Mouse (Mus musculus): ENCODE results near the gene Arl15. TPM values are rescaled to one million over a fixed set of nuclear protein-coding genes. Genes with fewer than 3 reads are reported as not detected.
A peak's percentile ranks its signal among the peaks of the same experiment; 100 is the strongest.

Arl15 gene
- polyA plus RNA-seq, 1 experiment from 2014 or later: 10.8 TPM

DNA sequence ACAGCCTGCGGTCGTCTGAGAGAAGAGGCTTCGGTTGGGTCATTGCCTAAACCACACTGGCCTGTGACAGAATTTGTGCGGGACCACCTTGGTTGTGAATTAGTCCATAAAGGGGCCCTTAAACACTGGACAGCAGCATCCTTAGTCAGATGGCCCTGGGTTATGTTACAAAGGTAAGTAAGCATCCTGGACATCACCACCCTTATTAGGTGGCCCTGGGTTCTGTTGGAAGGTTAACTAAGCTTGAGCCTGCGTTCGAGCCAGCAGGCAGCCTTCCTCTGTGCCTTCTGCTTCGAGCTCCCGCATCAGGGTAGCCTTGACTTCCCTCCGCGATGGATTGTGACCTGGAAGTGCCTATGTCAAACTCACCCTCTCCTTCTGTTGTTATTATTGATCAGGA lies 68.6 kb downstream of the Arl15 start:
- Histone ChIP-seq H3K4me2 (ENCODE audit: low read length) (no peak overlapping the region), H3K27me3 (ENCODE audit: insufficient read depth, low read length) (no peaks in the 10 kb centered on the region), H3K9ac (ENCODE audit: low read depth, low read length) (no peak overlapping the region), H3K4me3 (replicated peaks; ENCODE audit: low read depth, low read length) (no peak overlapping the region), H3K27ac (no peak overlapping the region), H3K9me3 (replicated peaks; ENCODE audit: low read length) (no peaks in the 10 kb centered on the region), H3K36me3 (ENCODE audit: insufficient read depth, low read length) (no peaks in the 10 kb centered on the region), H3K4me1 (replicated peaks; ENCODE audit: insufficient read depth, low read length) (0 out of 2 replicates have a peak, but pooled peaks cover 3% of the 10 kb centered on the region)
- ATAC-seq (replicated peaks; ENCODE audit: low FRiP score, low read depth) (no peak), DNase-seq (ENCODE audit: low spot score) (no peak)
- 75% methylated on average over 10 of the region's 10 CpGs for WGBS
- no peak for TF ChIP-seq CTCF (IDR thresholded peaks at IDR 0.05; ENCODE audit: low read depth)

DNA sequence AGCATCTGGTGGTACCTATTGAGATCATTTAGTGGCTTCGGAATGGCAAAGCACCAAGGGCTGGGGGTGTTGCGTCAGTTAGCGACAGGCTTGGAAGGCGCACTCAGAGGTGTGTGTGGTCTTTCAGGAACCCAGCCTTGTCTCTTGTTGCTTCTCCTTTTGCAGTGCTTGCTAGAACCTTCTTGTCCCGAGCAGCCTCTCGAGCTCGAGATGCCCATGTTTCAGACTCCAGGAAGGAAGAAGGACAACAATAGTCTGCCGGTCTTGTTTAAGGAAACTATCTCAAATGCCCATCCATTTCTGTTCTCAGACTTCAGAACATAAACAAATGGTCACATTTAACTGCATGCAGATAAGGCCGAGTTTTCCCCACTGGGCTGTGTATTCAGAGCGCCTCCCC lies 69.4 kb downstream of the Arl15 start:
- ATAC-seq (replicated peaks; ENCODE audit: low FRiP score, low read depth) (no peak), DNase-seq (ENCODE audit: low spot score) (no peak)
- H3K27me3 ChIP-seq (ENCODE audit: insufficient read depth, low read length): no peaks in the 10 kb centered on the region
- no peak for TF ChIP-seq CTCF (IDR thresholded peaks at IDR 0.05; ENCODE audit: low read depth)
- H3K9ac ChIP-seq (ENCODE audit: low read depth, low read length): no peak overlapping the region
- H3K27ac ChIP-seq: no peak overlapping the region
- WGBS: 73% methylated on average over 10 of the region's 10 CpGs
- no peak overlapping the region for H3K4me3 ChIP-seq (replicated peaks; ENCODE audit: low read depth, low read length)
- no peaks in the 10 kb centered on the region for H3K9me3 ChIP-seq (replicated peaks; ENCODE audit: low read length)
- 0 out of 2 replicates have a peak, but pooled peaks cover 3% of the 10 kb centered on the region for H3K4me1 ChIP-seq (replicated peaks; ENCODE audit: insufficient read depth, low read length)
- H3K4me2 ChIP-seq (ENCODE audit: low read length): no peak overlapping the region
- H3K36me3 ChIP-seq (ENCODE audit: insufficient read depth, low read length): no peaks in the 10 kb centered on the region

DNA sequence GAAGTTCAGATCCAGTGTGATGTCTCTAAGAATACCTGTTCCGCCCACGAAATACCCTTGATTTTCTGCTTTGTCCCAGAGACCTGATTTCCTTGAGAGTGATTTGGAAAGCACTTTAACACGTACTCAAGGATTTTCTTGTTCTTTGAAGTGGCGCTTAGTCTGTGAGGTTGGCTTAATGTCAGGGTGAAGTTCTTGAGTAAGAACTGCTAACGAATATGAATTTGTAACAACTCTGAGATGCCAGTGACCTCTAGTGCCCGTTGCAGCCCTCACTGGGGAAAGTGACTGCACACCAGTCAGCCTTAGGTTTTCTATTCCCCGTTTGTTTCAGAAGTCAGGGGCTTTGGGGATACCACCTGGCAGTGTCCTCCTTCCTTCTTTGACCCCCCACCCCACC lies 70.0 kb downstream of the Arl15 start:
- peak; percentile 42; the same call in 1 of the 2 replicates for TF ChIP-seq CTCF (IDR thresholded peaks at IDR 0.05; ENCODE audit: low read depth)
- H3K36me3 ChIP-seq (ENCODE audit: insufficient read depth, low read length): no peaks in the 10 kb centered on the region
- no peak overlapping the region for H3K9ac ChIP-seq (ENCODE audit: low read depth, low read length)
- H3K9me3 ChIP-seq (replicated peaks; ENCODE audit: low read length): no peaks in the 10 kb centered on the region
- DNase-seq (ENCODE audit: low spot score): no peak
- 0 out of 2 replicates have a peak, but pooled peaks cover 3% of the 10 kb centered on the region for H3K4me1 ChIP-seq (replicated peaks; ENCODE audit: insufficient read depth, low read length)
- WGBS: 64% methylated on average over 7 of the region's 7 CpGs
- no peak overlapping the region for H3K4me2 ChIP-seq (ENCODE audit: low read length)
- no peak overlapping the region for H3K27ac ChIP-seq
- H3K27me3 ChIP-seq (ENCODE audit: insufficient read depth, low read length): no peaks in the 10 kb centered on the region
- H3K4me3 ChIP-seq (replicated peaks; ENCODE audit: low read depth, low read length): no peak overlapping the region
- ATAC-seq (replicated peaks; ENCODE audit: low FRiP score, low read depth): no peak

DNA sequence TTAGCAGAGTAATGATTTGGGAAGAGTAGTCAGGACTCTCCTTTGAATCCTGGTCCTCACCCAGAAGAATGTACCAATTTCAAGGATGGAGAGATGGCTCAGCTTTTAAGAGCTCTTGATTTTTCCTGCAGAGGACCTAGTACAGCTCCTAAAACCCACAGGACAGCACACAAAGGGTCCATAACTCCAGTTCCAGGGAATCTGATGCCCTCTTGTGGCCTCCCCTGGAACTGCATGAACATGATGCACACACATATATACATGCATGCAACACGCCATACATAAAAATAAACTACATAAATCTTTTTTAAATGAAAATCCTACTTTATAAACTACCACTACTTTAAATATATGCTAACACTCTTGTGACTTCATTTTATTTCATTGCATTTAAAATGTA lies 70.6 kb downstream of the Arl15 start:
- WGBS: 59% methylated on average over 1 of the region's 1 CpGs
- Histone ChIP-seq H3K9me3 (replicated peaks; ENCODE audit: low read length) (no peaks in the 10 kb centered on the region), H3K27ac (no peak overlapping the region), H3K4me2 (ENCODE audit: low read length) (no peak overlapping the region), H3K27me3 (ENCODE audit: insufficient read depth, low read length) (no peaks in the 10 kb centered on the region), H3K36me3 (ENCODE audit: insufficient read depth, low read length) (no peaks in the 10 kb centered on the region), H3K4me3 (replicated peaks; ENCODE audit: low read depth, low read length) (no peak overlapping the region), H3K9ac (ENCODE audit: low read depth, low read length) (no peak overlapping the region), H3K4me1 (replicated peaks; ENCODE audit: insufficient read depth, low read length) (0 out of 2 replicates have a peak, but pooled peaks cover 3% of the 10 kb centered on the region)
- peak; percentile 89 for TF ChIP-seq CTCF (IDR thresholded peaks at IDR 0.05; ENCODE audit: low read depth)
- ATAC-seq (replicated peaks; ENCODE audit: low FRiP score, low read depth): peak; percentile 63; the same call in 1 of the 2 replicates
- DNase-seq (ENCODE audit: low spot score): peak; percentile 86

DNA sequence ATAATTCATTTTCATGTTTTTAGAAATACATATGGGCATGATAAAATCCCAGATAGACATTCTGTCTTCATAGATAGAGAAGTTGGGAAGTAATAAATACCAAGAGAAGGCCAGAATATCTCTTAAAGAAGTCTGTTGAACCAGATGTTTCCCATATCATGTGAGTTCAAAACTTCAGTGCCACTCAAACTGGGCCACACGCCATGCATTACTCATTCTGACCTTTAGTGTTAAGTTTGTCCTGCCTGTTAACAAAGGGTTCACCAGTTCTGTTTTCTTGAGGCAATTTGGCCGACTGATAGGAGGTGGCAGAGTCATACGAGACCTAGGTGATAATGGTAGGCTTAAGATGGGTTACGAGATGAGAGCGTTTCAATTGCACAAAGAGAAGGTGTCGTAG lies 71.1 kb downstream of the Arl15 start:
- 51% methylated on average over 6 of the region's 6 CpGs for WGBS
- no peak for ATAC-seq (replicated peaks; ENCODE audit: low FRiP score, low read depth)
- H3K27me3 ChIP-seq (ENCODE audit: insufficient read depth, low read length): no peaks in the 10 kb centered on the region
- H3K36me3 ChIP-seq (ENCODE audit: insufficient read depth, low read length): no peaks in the 10 kb centered on the region
- no peak overlapping the region for H3K4me3 ChIP-seq (replicated peaks; ENCODE audit: low read depth, low read length)
- H3K9ac ChIP-seq (ENCODE audit: low read depth, low read length): no peak overlapping the region
- DNase-seq (ENCODE audit: low spot score): no peak
- no peak overlapping the region for H3K4me2 ChIP-seq (ENCODE audit: low read length)
- no peak overlapping the region for H3K27ac ChIP-seq
- TF ChIP-seq CTCF (IDR thresholded peaks at IDR 0.05; ENCODE audit: low read depth): no peak
- 0 out of 2 replicates have a peak, but pooled peaks cover 3% of the 10 kb centered on the region for H3K4me1 ChIP-seq (replicated peaks; ENCODE audit: insufficient read depth, low read length)
- no peaks in the 10 kb centered on the region for H3K9me3 ChIP-seq (replicated peaks; ENCODE audit: low read length)

DNA sequence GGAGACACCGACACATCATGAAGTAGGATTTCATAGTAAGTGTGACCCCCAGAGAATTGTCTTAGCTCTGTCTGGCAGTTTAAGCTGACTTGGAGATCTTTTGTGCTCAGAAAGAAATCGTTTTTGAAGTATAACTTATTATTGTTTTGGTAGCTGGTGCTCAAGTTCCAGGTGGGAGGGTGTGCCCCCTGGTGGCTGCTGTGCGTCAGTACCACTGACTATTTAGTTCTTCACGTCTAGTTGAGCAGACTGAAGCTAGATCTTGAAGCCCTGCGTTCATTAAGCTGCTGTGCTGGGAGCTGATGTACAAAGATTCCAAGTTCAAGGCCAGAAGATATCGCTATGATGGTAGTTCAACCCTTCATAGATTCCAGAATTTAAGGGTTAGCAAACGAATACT lies 71.5 kb downstream of the Arl15 start:
- 0 out of 2 replicates have a peak, but pooled peaks cover 3% of the 10 kb centered on the region for H3K4me1 ChIP-seq (replicated peaks; ENCODE audit: insufficient read depth, low read length)
- no peak overlapping the region for H3K4me3 ChIP-seq (replicated peaks; ENCODE audit: low read depth, low read length)
- peak; percentile 90 for TF ChIP-seq CTCF (IDR thresholded peaks at IDR 0.05; ENCODE audit: low read depth)
- H3K9ac ChIP-seq (ENCODE audit: low read depth, low read length): no peak overlapping the region
- DNase-seq (ENCODE audit: low spot score) (peak; percentile 83), ATAC-seq (replicated peaks; ENCODE audit: low FRiP score, low read depth) (no peak)
- H3K9me3 ChIP-seq (replicated peaks; ENCODE audit: low read length): no peaks in the 10 kb centered on the region
- no peak overlapping the region for H3K27ac ChIP-seq
- H3K36me3 ChIP-seq (ENCODE audit: insufficient read depth, low read length): no peaks in the 10 kb centered on the region
- H3K4me2 ChIP-seq (ENCODE audit: low read length): no peak overlapping the region
- WGBS: 34% methylated on average over 7 of the region's 7 CpGs
- H3K27me3 ChIP-seq (ENCODE audit: insufficient read depth, low read length): no peaks in the 10 kb centered on the region

DNA sequence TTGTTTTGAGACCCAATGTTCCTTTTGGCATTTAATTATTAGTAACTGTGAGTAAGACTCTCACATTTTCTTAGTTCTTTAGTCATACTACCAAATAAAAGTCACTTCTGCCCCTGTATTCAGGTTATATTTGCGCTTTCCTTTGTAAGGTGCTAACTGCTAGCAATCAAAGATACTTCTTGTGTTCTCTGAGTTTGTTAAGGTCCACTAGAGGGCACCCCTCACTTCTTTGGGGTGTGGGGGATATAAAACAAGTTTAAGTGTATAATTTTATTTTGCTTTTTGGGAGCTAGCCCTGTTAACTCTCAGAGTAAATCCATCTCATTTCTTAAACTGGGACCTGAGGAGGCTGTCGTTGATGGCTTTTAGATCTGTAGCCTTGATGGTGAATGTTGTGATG lies 73.4 kb downstream of the Arl15 start:
- Histone ChIP-seq H3K9me3 (replicated peaks; ENCODE audit: low read length) (no peaks in the 10 kb centered on the region), H3K27me3 (ENCODE audit: insufficient read depth, low read length) (no peaks in the 10 kb centered on the region), H3K4me3 (replicated peaks; ENCODE audit: low read depth, low read length) (no peak overlapping the region), H3K27ac (no peak overlapping the region), H3K9ac (ENCODE audit: low read depth, low read length) (no peak overlapping the region), H3K4me1 (replicated peaks; ENCODE audit: insufficient read depth, low read length) (0 out of 2 replicates have a peak, but pooled peaks cover 3% of the 10 kb centered on the region), H3K4me2 (ENCODE audit: low read length) (no peak overlapping the region), H3K36me3 (ENCODE audit: insufficient read depth, low read length) (no peaks in the 10 kb centered on the region)
- DNase-seq (ENCODE audit: low spot score): no peak
- peak; percentile 59; the same call in 1 of the 2 replicates for TF ChIP-seq CTCF (IDR thresholded peaks at IDR 0.05; ENCODE audit: low read depth)
- 93% methylated on average over 2 of the region's 2 CpGs for WGBS
- no peak for ATAC-seq (replicated peaks; ENCODE audit: low FRiP score, low read depth)

All from kidney, postnatal 0 days (tissue).